Mouse (Mus musculus) heart, postnatal 0 days (tissue): ENCODE data around the gene Zfyve27. TPM values are rescaled to one million over a fixed set of nuclear protein-coding genes. Genes with fewer than 3 reads are reported as not detected.

Source experiments
- ATAC-seq: fragments of 200-750 bp; cut with Nextera tagmentation; 2 replicates; pipeline ENCODE4 v1.8.0; 2017; ENCODE audit warnings: low read depth, moderate number of reproducible peaks, moderate library complexity; ENCODE audit not compliant: insufficient read depth
- DNase-seq: peaks from one replicate; pipeline ENCODE4 v3.0.0-alpha.2; 2016; ENCODE audit warnings: low spot score
- H3K27ac ChIP-seq: fragments of 300-500 bp; sonication (generic); 2 replicates; pipeline ENCODE4 v1.5.1; 2014; ENCODE audit warnings: low read depth, mild to moderate bottlenecking
- H3K27me3 ChIP-seq: fragments of 300-500 bp; sonication (generic); 2 replicates; pipeline ENCODE4 v1.6.1; 2014; ENCODE audit warnings: low read length, mixed read lengths; ENCODE audit not compliant: control insufficient read depth, insufficient read depth
- H3K36me3 ChIP-seq: fragments of 300-500 bp; sonication (generic); replicated peaks from 2 replicates; pipeline ENCODE4 v1.6.1; 2014; ENCODE audit warnings: low read length, mixed read lengths; ENCODE audit not compliant: control insufficient read depth, insufficient read depth
- H3K4me1 ChIP-seq: fragments of 300-500 bp; sonication (generic); 2 replicates; pipeline ENCODE4 v1.6.1; 2014; ENCODE audit warnings: antibody characterized with exemption; ENCODE audit not compliant: control insufficient read depth, insufficient read depth
- H3K4me2 ChIP-seq: fragments of 300-500 bp; sonication (generic); 2 replicates; pipeline ENCODE4 v1.6.1; 2014; ENCODE audit warnings: low read depth, mild to moderate bottlenecking, low read length, moderate library complexity
- H3K4me3 ChIP-seq: fragments of 300-500 bp; sonication (generic); 2 replicates; pipeline ENCODE4 v1.5.1; 2014; ENCODE audit warnings: low read depth, low read length
- H3K9ac ChIP-seq: fragments of 300-500 bp; sonication (generic); replicated peaks from 2 replicates; pipeline ENCODE4 v1.6.1; 2014; ENCODE audit warnings: low read depth, low read length, mixed read lengths
- H3K9me3 ChIP-seq: fragments of 300-500 bp; sonication (generic); replicated peaks from 2 replicates; pipeline ENCODE4 v1.6.1; 2016; ENCODE audit warnings: low read length; ENCODE audit not compliant: control insufficient read depth
- CTCF ChIP-seq: IDR thresholded peaks from 2 replicates; pipeline ENCODE4 v1.5.1; 2016; ENCODE audit warnings: antibody characterized with exemption, control low read depth, low read depth
- EP300 ChIP-seq: IDR thresholded peaks from 2 replicates; pipeline ENCODE4 v1.6.1; 2016; ENCODE audit warnings: antibody characterized with exemption, low read depth
- WGBS: fragments of 180-500 bp; shearing (Covaris S2); extraction: QIAGEN DNeasy Blood & Tissue Kit; methylation state at CpG from one replicate; pipeline ENCODE4 v1.1.7; 2014; 5-methylcytosine and 5-hydroxymethylcytosine counted together
- polyA plus RNA-seq: library from polyadenylated mRNA; unstranded; fragments of >200 nt; fragmentation: Nextera tagmentation; extraction: Ambion mirVana; gene quantifications from 2 replicates; pipeline ENCODE4 v1.2.1, GENCODE M21; 2015
- total RNA-seq: library from RNA; depleted of rRNA; stranded (reverse); fragments of >200 nt; gene quantifications from 2 replicates; pipeline ENCODE4 v1.2.3, GENCODE M21; 2014; ENCODE audit warnings: low replicate concordance; rRNA removed

Gene Zfyve27
- 20.4 and 27.2 TPM in 2 replicates for total RNA-seq
- polyA plus RNA-seq = 16.2 and 18.3 TPM in 2 replicates

DNA sequence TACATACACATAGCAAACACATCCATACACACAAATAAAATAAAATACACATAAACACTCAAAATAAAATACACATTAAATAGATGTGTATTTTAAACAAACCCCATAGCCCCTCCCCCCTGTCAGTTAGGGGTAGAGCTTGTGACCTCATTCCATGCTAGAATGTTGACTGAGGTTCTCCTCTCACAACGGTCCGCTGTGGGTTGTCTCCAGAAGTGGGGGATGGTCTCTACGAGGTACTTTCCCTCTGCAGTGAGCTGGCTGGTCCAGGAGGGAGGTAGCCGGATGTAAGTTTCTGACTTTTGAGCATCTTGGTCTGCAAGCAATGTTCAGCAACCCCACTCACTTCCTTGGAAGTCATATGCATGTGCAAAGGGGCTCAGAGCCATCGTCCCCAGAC lies at the start of gene Zfyve27:
Zfyve27 (plus strand) TSS at position 188 of the 400 bp plus-strand sequence.
- Histone ChIP-seq H3K4me1 (no peaks in the 10 kb centered on the region), H3K36me3 (no peaks in the 10 kb centered on the region), H3K27ac (no peak within 1 kb of the TSS), H3K9me3 (no peaks in the 10 kb centered on the region), H3K9ac (no peak within 1 kb of the TSS), H3K4me2 (no peak within 1 kb of the TSS), H3K4me3 (no peak within 1 kb of the TSS), H3K27me3 (peaks cover 14% of the 10 kb centered on the region; the same call in 1 of the 2 replicates)
- DNase-seq (no peak), ATAC-seq (no peak)
- 59% methylated on average over 5 of the region's 5 CpGs for WGBS
- TF ChIP-seq EP300 (no peak), CTCF (no peak)

DNA sequence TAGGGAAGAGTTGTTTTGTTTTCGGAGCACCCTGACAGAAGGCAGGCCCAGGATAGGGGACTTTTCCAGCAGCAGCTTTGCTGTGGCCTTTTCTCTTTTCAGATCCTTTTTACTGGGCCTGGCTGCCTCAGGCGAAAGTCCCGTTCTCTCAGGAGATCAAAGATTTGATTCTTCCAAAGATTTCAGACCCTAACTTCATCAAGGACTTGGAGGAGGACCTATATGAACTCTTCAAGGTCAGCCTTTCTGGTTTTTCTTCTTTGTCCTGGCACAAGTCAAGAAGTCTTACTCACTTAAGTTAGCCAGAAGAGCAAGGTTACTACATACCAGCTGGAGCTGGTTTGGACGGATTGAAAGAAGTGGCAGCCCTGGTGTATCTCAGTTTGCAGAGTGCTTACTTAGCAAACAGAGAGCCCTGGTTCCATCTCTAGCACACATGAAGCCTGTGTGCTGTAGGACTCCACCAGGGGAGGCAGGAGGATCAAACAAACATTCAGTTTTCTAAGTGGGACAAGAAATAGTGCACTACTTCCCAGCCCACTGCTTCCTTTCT lies 47.9 kb upstream of the Zfyve27 start:
- H3K27me3 ChIP-seq = no peaks in the 10 kb centered on the region
- ATAC-seq (no peak), DNase-seq (no peak)
- H3K9me3 ChIP-seq = no peaks in the 10 kb centered on the region
- no peak overlapping the region for H3K4me2 ChIP-seq
- WGBS = 89% methylated on average over 4 of the region's 4 CpGs
- H3K36me3 ChIP-seq = peaks cover 49% of the 10 kb centered on the region
- H3K4me3 ChIP-seq = no peak overlapping the region
- TF ChIP-seq CTCF = no peak
- TF ChIP-seq EP300 = no peak
- no peak overlapping the region for H3K27ac ChIP-seq
- H3K9ac ChIP-seq = no peak overlapping the region
- no peaks in the 10 kb centered on the region for H3K4me1 ChIP-seq

DNA sequence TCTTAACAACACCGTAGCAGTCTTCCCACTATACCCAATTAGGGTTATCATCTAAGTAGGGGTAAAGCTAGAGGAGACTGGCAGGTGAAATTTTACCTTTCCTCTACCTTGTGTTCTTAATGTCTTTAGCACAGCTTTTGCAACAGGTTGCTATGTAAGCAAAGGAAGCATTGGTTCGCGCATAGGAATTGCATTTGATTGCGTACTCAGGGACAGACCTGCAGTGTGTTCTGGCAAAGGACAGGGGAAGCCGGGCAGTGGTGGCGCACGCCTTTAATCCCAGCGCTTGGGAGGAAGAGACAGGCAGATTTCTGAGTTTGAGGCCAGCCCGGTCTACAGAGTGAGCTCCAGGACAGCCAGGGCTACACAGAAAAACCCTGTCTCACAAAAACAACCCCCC lies 45.6 kb upstream of the Zfyve27 start:
- no peak overlapping the region for H3K9ac ChIP-seq
- ATAC-seq = no peak
- H3K4me3 ChIP-seq = no peak overlapping the region
- no peaks in the 10 kb centered on the region for H3K27me3 ChIP-seq
- peaks cover 65% of the 10 kb centered on the region for H3K36me3 ChIP-seq
- WGBS = 95% methylated on average over 9 of the region's 9 CpGs
- no peak overlapping the region for H3K4me2 ChIP-seq
- no peaks in the 10 kb centered on the region for H3K9me3 ChIP-seq
- no peaks in the 10 kb centered on the region for H3K4me1 ChIP-seq
- H3K27ac ChIP-seq = no peak overlapping the region
- DNase-seq = no peak
- TF ChIP-seq EP300 = no peak
- no peak for TF ChIP-seq CTCF

DNA sequence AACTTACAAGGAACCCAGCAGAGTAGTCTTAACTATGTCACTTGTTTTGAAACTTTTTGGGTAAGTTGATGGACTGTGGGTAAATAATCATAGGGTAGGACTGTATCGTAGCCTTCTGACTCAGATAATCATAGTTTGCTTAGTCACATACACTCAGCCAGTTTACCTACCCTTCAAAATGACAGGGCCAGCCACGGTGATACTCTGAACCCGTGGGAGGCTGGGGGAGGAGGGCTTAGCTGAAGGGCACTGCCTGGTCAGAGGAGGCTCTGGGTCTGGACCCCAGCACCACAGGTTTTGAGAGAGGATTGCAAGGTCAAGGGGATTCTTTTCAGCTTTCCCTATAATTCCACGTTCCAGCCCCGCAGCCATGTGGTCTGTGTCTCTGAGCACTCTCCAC lies 45.2 kb upstream of the Zfyve27 start:
- H3K27ac ChIP-seq = no peak overlapping the region
- TF ChIP-seq CTCF = no peak
- TF ChIP-seq EP300 = no peak
- no peak overlapping the region for H3K9ac ChIP-seq
- peaks cover 69% of the 10 kb centered on the region for H3K36me3 ChIP-seq
- H3K27me3 ChIP-seq = no peaks in the 10 kb centered on the region
- WGBS = 77% methylated on average over 5 of the region's 5 CpGs
- no peaks in the 10 kb centered on the region for H3K4me1 ChIP-seq
- ATAC-seq (no peak), DNase-seq (no peak)
- H3K4me3 ChIP-seq = no peak overlapping the region
- H3K9me3 ChIP-seq = no peaks in the 10 kb centered on the region
- H3K4me2 ChIP-seq = no peak overlapping the region

GRCm38 (mm10) chr19:42120451-42120850 lies 43.3 kb upstream of the Zfyve27 start:
- Histone ChIP-seq H3K9ac (no peak overlapping the region), H3K36me3 (peaks cover 75% of the 10 kb centered on the region), H3K27ac (no peak overlapping the region), H3K9me3 (no peaks in the 10 kb centered on the region), H3K4me3 (no peak overlapping the region), H3K4me1 (no peaks in the 10 kb centered on the region), H3K27me3 (no peaks in the 10 kb centered on the region), H3K4me2 (no peak overlapping the region)
- DNase-seq (no peak), ATAC-seq (no peak)
- TF ChIP-seq CTCF = no peak
- no peak for TF ChIP-seq EP300
- WGBS = 81% methylated on average over 8 of the region's 8 CpGs

DNA sequence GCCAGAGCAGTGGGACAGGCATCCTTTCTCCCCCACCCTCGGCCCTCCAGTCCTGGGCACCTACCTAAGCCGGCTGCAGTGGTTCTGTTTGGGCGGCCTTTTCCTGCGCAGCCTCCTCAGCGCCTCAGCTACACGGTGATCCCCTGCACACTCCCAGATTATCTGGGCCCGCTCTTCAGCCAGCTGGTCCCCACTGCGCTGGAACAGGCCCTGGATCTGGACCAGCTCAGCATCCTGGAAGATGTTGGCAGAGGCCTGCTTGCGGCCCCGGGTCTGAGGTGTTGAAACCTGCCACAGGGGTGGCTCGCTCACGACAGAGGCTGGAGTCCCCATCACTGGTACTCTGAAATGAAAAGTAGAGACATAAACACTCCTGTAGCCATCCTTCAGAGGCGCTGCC lies 39.1 kb upstream of the Zfyve27 start:
- Histone ChIP-seq H3K4me3 (no peak overlapping the region), H3K4me2 (no peak overlapping the region), H3K27ac (no peak overlapping the region), H3K27me3 (no peaks in the 10 kb centered on the region), H3K9me3 (no peaks in the 10 kb centered on the region), H3K9ac (no peak overlapping the region), H3K4me1 (peaks cover 3% of the 10 kb centered on the region; the same call in 1 of the 2 replicates), H3K36me3 (peaks cover 43% of the 10 kb centered on the region)
- WGBS = 77% methylated on average over 13 of the region's 13 CpGs
- DNase-seq (no peak), ATAC-seq (no peak)
- TF ChIP-seq EP300 (no peak), CTCF (no peak)
